Mouse (Mus musculus) thymus, adult 2 months (tissue): Measurements from ENCODE around the gene Tigar. TPM values are rescaled to one million over a fixed set of nuclear protein-coding genes. Genes with fewer than 3 reads are reported as not detected.

Experiments
- DNase-seq: peaks from one replicate; pipeline ENCODE4 v3.0.0; 2021
- H3K27ac ChIP-seq: fragments of 200-500 bp; 2 replicates; pipeline ENCODE4 v1.5.1; 2012; ENCODE audit warnings: low read length, control low read depth; ENCODE audit not compliant: control insufficient read depth, insufficient read depth
- H3K27me3 ChIP-seq: fragments of 200-500 bp; 2 replicates; pipeline ENCODE4 v1.6.1; 2012; ENCODE audit warnings: mild to moderate bottlenecking, low read length, moderate library complexity, mixed read lengths; ENCODE audit not compliant: control insufficient read depth, insufficient read depth
- H3K36me3 ChIP-seq: fragments of 200-500 bp; 2 replicates; pipeline ENCODE4 v1.6.1; 2012; ENCODE audit warnings: mild to moderate bottlenecking, low read length, moderate library complexity; ENCODE audit not compliant: control insufficient read depth, insufficient read depth
- H3K4me1 ChIP-seq: fragments of 200-500 bp; replicated peaks from 2 replicates; pipeline ENCODE4 v1.6.1; 2012; ENCODE audit warnings: low read length; ENCODE audit not compliant: control insufficient read depth, insufficient read depth
- H3K4me3 ChIP-seq: fragments of 200-500 bp; 2 replicates; pipeline ENCODE4 v1.5.1; 2012; ENCODE audit warnings: mild to moderate bottlenecking, low read length, control low read depth, moderate library complexity; ENCODE audit not compliant: control insufficient read depth, insufficient read depth
- CTCF ChIP-seq: fragments of 200-500 bp; IDR thresholded peaks from 2 replicates; pipeline ENCODE4 v1.5.1; 2012; ENCODE audit warnings: mild to moderate bottlenecking, control low read depth, low read length, moderate library complexity, borderline replicate concordance; ENCODE audit not compliant: control insufficient read depth, poor library complexity, insufficient read depth; ENCODE audit errors: extremely low read depth
- POLR2A ChIP-seq: fragments of 200-500 bp; IDR thresholded peaks from 2 replicates; pipeline ENCODE4 v1.6.1; 2012; ENCODE audit warnings: mild to moderate bottlenecking, low read length, control low read depth, moderate library complexity; ENCODE audit not compliant: control insufficient read depth, poor library complexity, insufficient read depth; ENCODE audit errors: extremely low read depth
- WGBS: fragments of 180-500 bp; shearing (Covaris S2); methylation state at CpG from one replicate; pipeline ENCODE4 v1.1.7; 2018; 5-methylcytosine and 5-hydroxymethylcytosine counted together
- polyA plus RNA-seq: library from polyadenylated mRNA; depleted of rRNA; stranded (reverse); fragments of >200 nt; gene quantifications from 2 replicates; pipeline ENCODE4 v1.2.3, GENCODE M21; 2012

Gene Tigar
- polyA plus RNA-seq, 1 experiment, result 2.4 TPM

DNA sequence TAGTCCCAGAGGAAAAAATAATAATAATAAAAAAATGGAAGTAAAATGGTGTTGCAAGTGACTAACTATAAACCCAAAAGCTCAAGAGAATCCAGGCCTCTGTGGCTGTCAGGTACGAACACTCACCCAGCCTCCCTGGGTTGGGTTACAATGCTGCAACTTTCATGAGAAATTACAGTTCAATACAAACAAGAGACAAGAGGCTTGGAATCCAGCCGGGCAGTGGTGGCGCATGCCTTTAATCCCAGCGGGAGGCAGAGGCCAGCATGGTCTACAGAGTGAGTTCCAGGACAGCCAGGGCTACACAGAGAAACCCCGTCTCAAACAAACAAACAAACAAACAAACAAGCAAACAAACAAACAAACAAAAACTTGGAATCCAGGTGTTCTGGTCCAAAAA lies 2.6 kb downstream of the Tigar start:
- no peak for TF ChIP-seq POLR2A
- TF ChIP-seq CTCF, result no peak
- Histone ChIP-seq H3K27me3 (no peaks in the 10 kb centered on the region), H3K4me1 (peaks cover 10% of the 10 kb centered on the region; the same call in 1 of the 2 replicates), H3K27ac (no peak overlapping the region), H3K36me3 (no peaks in the 10 kb centered on the region), H3K4me3 (no peak overlapping the region)
- DNase-seq, result no peak
- 94% methylated on average over 5 of the region's 5 CpGs for WGBS

DNA sequence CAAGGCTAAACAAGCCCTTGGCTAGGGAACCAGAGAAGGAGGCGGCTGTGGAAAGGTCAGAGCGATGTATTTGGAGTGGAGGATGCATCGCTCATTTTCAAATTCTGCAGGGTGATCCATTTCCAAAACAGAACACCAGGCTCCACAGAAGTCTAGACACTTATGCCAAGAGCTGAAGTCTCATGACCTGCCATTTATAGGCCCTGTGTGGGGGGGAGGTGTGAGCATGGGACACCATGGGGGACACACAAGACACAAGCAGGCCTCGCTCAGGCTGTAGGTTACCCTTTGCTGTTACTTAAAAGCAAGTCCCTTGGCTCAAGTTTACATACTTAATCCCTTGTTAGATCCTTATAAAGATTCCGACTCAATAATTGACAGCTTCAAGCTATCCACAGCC lies 3.2 kb downstream of the Tigar start:
- no peak overlapping the region for H3K4me3 ChIP-seq
- H3K27me3 ChIP-seq, result no peaks in the 10 kb centered on the region
- H3K27ac ChIP-seq, result no peak overlapping the region
- H3K4me1 ChIP-seq, result peaks cover 10% of the 10 kb centered on the region; the same call in 1 of the 2 replicates
- H3K36me3 ChIP-seq, result no peaks in the 10 kb centered on the region
- DNase-seq, result no peak
- 95% methylated on average over 5 of the region's 5 CpGs for WGBS
- no peak for TF ChIP-seq CTCF
- no peak for TF ChIP-seq POLR2A

DNA sequence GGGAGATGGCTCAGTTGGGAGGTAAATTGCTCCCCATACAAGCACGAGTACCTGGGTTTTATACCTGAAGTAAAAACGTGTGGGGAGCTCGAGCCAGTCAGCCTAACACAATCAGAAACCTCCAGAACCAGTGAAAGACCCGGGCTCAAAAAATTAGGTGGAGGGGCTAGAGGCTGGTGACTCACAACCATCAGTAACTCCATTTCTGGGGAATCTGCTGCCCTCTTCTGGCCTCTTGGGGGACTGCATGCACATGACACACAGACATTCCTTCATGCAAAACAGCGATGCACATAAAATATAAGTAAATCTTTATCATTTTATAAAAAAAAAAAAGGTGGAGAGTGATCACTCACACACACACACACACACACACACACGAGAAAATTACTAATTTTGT lies 4.2 kb downstream of the Tigar start:
- Histone ChIP-seq H3K4me1 (peaks cover 10% of the 10 kb centered on the region; the same call in 1 of the 2 replicates), H3K27ac (no peak overlapping the region), H3K4me3 (no peak overlapping the region), H3K27me3 (no peaks in the 10 kb centered on the region), H3K36me3 (no peaks in the 10 kb centered on the region)
- WGBS, result 83% methylated on average over 6 of the region's 6 CpGs
- no peak; the same call in 1 of the 2 replicates for TF ChIP-seq CTCF
- no peak for TF ChIP-seq POLR2A
- DNase-seq, result peak; percentile 56

GRCm38 (mm10) chr6:127104396-127105029 lies 4.8 kb downstream of the Tigar start:
- 95% methylated on average over 7 of the region's 7 CpGs for WGBS
- H3K27me3 ChIP-seq, result no peaks in the 10 kb centered on the region
- no peaks in the 10 kb centered on the region for H3K36me3 ChIP-seq
- TF ChIP-seq POLR2A (no peak), CTCF (no peak)
- peaks cover 7% of the 10 kb centered on the region; the same call in 1 of the 2 replicates for H3K4me1 ChIP-seq
- no peak overlapping the region for H3K4me3 ChIP-seq
- DNase-seq, result no peak
- H3K27ac ChIP-seq, result no peak overlapping the region

- no peak for DNase-seq
- H3K4me3 ChIP-seq, result no peak overlapping the region
- 96% methylated on average over 6 of the region's 6 CpGs for WGBS
- H3K36me3 ChIP-seq, result no peaks in the 10 kb centered on the region
- TF ChIP-seq CTCF (no peak), POLR2A (no peak)
- H3K27me3 ChIP-seq, result no peaks in the 10 kb centered on the region
- H3K4me1 ChIP-seq, result peaks cover 2% of the 10 kb centered on the region; the same call in 1 of the 2 replicates
- H3K27ac ChIP-seq, result no peak overlapping the region
These were observed 5.7 kb downstream of the Tigar start for GRCm38 (mm10) chr6:127103506-127104275.

DNA sequence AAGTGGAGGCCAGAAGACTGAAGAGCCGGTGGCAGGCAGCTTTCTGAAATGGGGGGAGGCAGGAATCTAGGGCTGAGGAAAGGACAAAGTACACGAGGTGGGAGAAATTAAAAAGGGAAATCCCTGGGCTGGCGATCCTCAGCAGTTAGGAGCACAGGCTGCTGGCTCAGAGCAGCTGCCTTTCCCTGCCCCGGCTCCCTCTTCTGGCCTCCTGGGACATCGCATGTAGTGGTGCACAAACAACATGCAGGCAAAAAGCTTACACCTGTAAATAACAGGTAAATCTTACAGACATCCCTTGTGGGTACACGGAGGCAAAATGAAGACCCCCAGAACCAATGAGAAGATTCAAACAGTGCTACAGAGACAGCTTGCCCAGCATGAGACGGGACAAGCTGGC lies 14.8 kb downstream of the Tigar start:
- no peaks in the 10 kb centered on the region for H3K4me1 ChIP-seq
- 78% methylated on average over 7 of the region's 7 CpGs for WGBS
- TF ChIP-seq CTCF (no peak), POLR2A (no peak)
- H3K27ac ChIP-seq, result no peak overlapping the region
- DNase-seq, result peak; percentile 13
- no peak overlapping the region for H3K4me3 ChIP-seq
- H3K27me3 ChIP-seq, result no peaks in the 10 kb centered on the region
- no peaks in the 10 kb centered on the region for H3K36me3 ChIP-seq

DNA sequence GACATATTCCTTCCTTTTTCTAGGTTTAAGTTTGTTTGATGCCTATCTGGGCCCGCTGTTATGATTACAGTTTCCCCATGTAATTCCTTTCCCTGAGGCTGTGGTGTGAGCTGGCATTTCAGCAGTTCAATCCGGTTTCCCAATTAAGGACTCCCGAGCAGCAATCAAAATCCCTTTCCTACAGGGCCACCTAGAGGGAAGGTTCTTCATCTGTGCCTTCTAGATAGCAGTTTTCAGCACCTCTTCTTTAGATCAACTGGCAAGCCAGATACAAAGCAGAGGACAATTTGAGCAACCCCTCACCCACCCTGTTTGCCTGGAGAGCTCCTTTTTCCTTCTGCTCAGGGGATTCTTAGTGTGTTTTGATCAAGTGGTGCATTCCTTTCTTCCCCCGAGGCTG lies 22.6 kb downstream of the Tigar start:
- 88% methylated on average over 4 of the region's 4 CpGs for WGBS
- Histone ChIP-seq H3K27me3 (no peaks in the 10 kb centered on the region), H3K36me3 (no peaks in the 10 kb centered on the region), H3K27ac (no peak overlapping the region), H3K4me1 (no peaks in the 10 kb centered on the region), H3K4me3 (no peak overlapping the region)
- DNase-seq, result peak; percentile 21
- TF ChIP-seq CTCF, result no peak
- no peak for TF ChIP-seq POLR2A
